Mouse (Mus musculus) cortical plate, adult 2 months (tissue): Measurements from ENCODE around the gene Ppef1.

ENCODE experiments used
- CTCF ChIP-seq: fragments of 200-500 bp; IDR thresholded peaks from 2 replicates; pipeline ENCODE4 v1.5.1; 2011; ENCODE audit warnings: mild to moderate bottlenecking, control low read depth, low read length; ENCODE audit not compliant: insufficient read depth; ENCODE audit errors: extremely low read depth
- POLR2A ChIP-seq: fragments of 200-500 bp; IDR thresholded peaks from 2 replicates; pipeline ENCODE4 v1.6.1; 2011; ENCODE audit warnings: mild to moderate bottlenecking, low read length, control low read depth; ENCODE audit not compliant: insufficient read depth; ENCODE audit errors: extremely low read depth

GRCm38 (mm10) chrX:160735650-160736049, at the start of gene Ppef1:
- TF ChIP-seq CTCF (no peak), POLR2A (no peak)
